Mouse (Mus musculus) T-helper 1 cell (primary cell): ENCODE measurements around the gene Gpd1.

Experiments
- in situ Hi-C: fragments of 300-600 bp; cut with MboI, MseI; formaldehyde crosslinking; loops from one replicate; pipeline ENCODE4 v1.15.1; 2025; ENCODE audit warnings: high pct_unique_total_duplicates

The Gpd1 gene

GRCm38 (mm10) chr15:99718461-99719021 lies 1.2 kb downstream of the Gpd1 start:
- in situ Hi-C loops, result no loop called here

- in situ Hi-C loops, result no loop called here
Measured at GRCm38 (mm10) chr15:99719865-99720264, 2.5 kb downstream of the Gpd1 start.

- in situ Hi-C loops, result no loop called here
Measured at GRCm38 (mm10) chr15:99721921-99722743, 4.8 kb downstream of the Gpd1 start.

GRCm38 (mm10) chr15:99723120-99723514 lies 5.8 kb downstream of the Gpd1 start:
- in situ Hi-C loops, result no loop called here

- in situ Hi-C loops, result no loop called here
Measured at GRCm38 (mm10) chr15:99723515-99724291, 6.4 kb downstream of the Gpd1 start.

- in situ Hi-C loops, result loop anchor here (5.0 kb wide), 1 partner anchor 48 kb away; the partner anchor contains the start of gene Cers5
Measured at GRCm38 (mm10) chr15:99724292-99725021, 7.1 kb downstream of the Gpd1 start.

- in situ Hi-C loops, result loop anchor here (5.0 kb wide), 1 partner anchor 47 kb away; the partner anchor contains the start of gene Cers5
Measured at GRCm38 (mm10) chr15:99725341-99726155, 8.2 kb downstream of the Gpd1 start, which contains the start of gene Cox14. Gene Cox14 (plus strand): TSS chr15:99725618.

GRCm38 (mm10) chr15:99726549-99726948 lies 9.2 kb downstream of the Gpd1 start:
- in situ Hi-C loops, result loop anchor here (5.0 kb wide), 1 partner anchor 46 kb away; the partner anchor contains the start of gene Cers5

- in situ Hi-C loops, result loop anchor here (5.0 kb wide), 1 partner anchor 45 kb away; the partner anchor contains the start of gene Cers5
Measured at GRCm38 (mm10) chr15:99727039-99727438, 9.7 kb downstream of the Gpd1 start.

- in situ Hi-C loops, result loop anchor here (5.0 kb wide), 1 partner anchor 45 kb away; the partner anchor contains the start of gene Cers5
Measured at GRCm38 (mm10) chr15:99727525-99727924, 10.2 kb downstream of the Gpd1 start.

- in situ Hi-C loops, result loop anchor here (5.0 kb wide), 1 partner anchor 44 kb away; the partner anchor contains the start of gene Cers5
Measured at GRCm38 (mm10) chr15:99728211-99728610, 10.9 kb downstream of the Gpd1 start.

GRCm38 (mm10) chr15:99729056-99729783 lies 11.9 kb downstream of the Gpd1 start:
- in situ Hi-C loops, result loop anchor here (5.0 kb wide), 1 partner anchor 43 kb away; the partner anchor contains the start of gene Cers5

GRCm38 (mm10) chr15:99731167-99731566 lies 13.9 kb downstream of the Gpd1 start:
- in situ Hi-C loops, result no loop called here

- in situ Hi-C loops, result no loop called here
Measured at GRCm38 (mm10) chr15:99731678-99732077, 14.4 kb downstream of the Gpd1 start.

GRCm38 (mm10) chr15:99733186-99733585 lies 15.9 kb downstream of the Gpd1 start:
- in situ Hi-C loops, result no loop called here

- in situ Hi-C loops, result no loop called here
Measured at GRCm38 (mm10) chr15:99735631-99736030, 18.3 kb downstream of the Gpd1 start.

- in situ Hi-C loops, result no loop called here
Measured at GRCm38 (mm10) chr15:99736675-99737074, 19.4 kb downstream of the Gpd1 start.

- in situ Hi-C loops, result no loop called here
Measured at GRCm38 (mm10) chr15:99740229-99740628, 22.9 kb downstream of the Gpd1 start.

- in situ Hi-C loops, result no loop called here
Measured at GRCm38 (mm10) chr15:99754204-99754603, 36.9 kb downstream of the Gpd1 start.
